10 mouse cellular contexts compared by ENCODE assay signal in genomic region chr3:108781238-108781883, GRCm38 (mm10). TPM values are rescaled to one million over a fixed set of nuclear protein-coding genes. Genes with fewer than 3 reads are reported as not detected.
A peak's percentile ranks its signal among the peaks of the same experiment; 100 is the strongest.
DNase-seq lines count a peak whose midpoint lies in the region; ATAC-seq lines count a peak whose summit lies in the region.
"Had no signal": no experiment of that assay in that cellular context is flagged by ENCODE, and none has a peak within 500 bp of the region (broad histone marks: within the 10 kb centered on the region; RNA-seq: fewer than 3 reads in every experiment).

No protein-coding gene starts in this region.

- intact Hi-C loops in heart, postnatal 25 days (cut with DNase I) = no loop called here

- WGBS in limb, embryonic 15.5 days = 29% methylated on average over 10 of the region's 10 CpGs

- no peak overlapping the region for H3K4me2 ChIP-seq in limb, embryonic 15.5 days

- H3K27ac ChIP-seq in limb, embryonic 15.5 days = peak overlapping the region; percentile 86

- H3K9ac ChIP-seq in limb, embryonic 15.5 days = no peak overlapping the region

- H3K9me3 ChIP-seq in limb, embryonic 15.5 days = no peaks in the 10 kb centered on the region

- H3K36me3 ChIP-seq in limb, embryonic 15.5 days = no peaks in the 10 kb centered on the region

- peaks cover 31% of the 10 kb centered on the region for H3K4me1 ChIP-seq in limb, embryonic 15.5 days

- H3K4me3 ChIP-seq in limb, embryonic 15.5 days = no peak overlapping the region
- H3K4me3 ChIP-seq: megakaryocyte, embryonic 14.5 days had no signal

- peak; percentile 59 to 69 for DNase-seq in right cerebral cortex, adult 2 months (ENCODE audit: low spot score in 2 of 2)
- DNase-seq in right cerebral cortex, postnatal 14 days = no peak
- peak; percentile 51 for DNase-seq in embryo, embryonic 10.5 days (ENCODE audit: low spot score)
- DNase-seq in heart, postnatal 25 days (ENCODE audit: low spot score) = peak; percentile 16
- peak; percentile 80 for DNase-seq in telencephalon, adult 2 months (ENCODE audit: low read depth, low spot score)
- no peak for DNase-seq in liver
- no peak for DNase-seq in retina, embryonic 14.5 days (ENCODE audit: low spot score)

- peak; percentile 80 for ATAC-seq in limb, embryonic 15.5 days (ENCODE audit: insufficient number of reproducible peaks, low FRiP score, low TSS enrichment, low read depth)

- no peaks in the 10 kb centered on the region for H3K27me3 ChIP-seq in limb, embryonic 15.5 days

RNA-seq across cellular contexts. Expression of gene Aknad1, which starts 41.9 kb away (rescaled TPM):
- total RNA-seq in heart, postnatal 25 days (2021) = not detected
- polyA plus RNA-seq in limb, embryonic 15.5 days (2015; fragmentation: Nextera tagmentation; extraction: Ambion mirVana) = 1.3 and 1.5 TPM in 2 replicates
- total RNA-seq: common myeloid progenitor, adult 5-6 weeks had no signal

RNA-seq across cellular contexts. Expression of gene Stxbp3, which starts 59.0 kb away (rescaled TPM):
- 10 to 100 TPM; 23.4 to 23.9 TPM for total RNA-seq in heart, postnatal 25 days (2021)
- 46.6 and 51.8 TPM in 2 replicates for polyA plus RNA-seq in limb, embryonic 15.5 days (2015; fragmentation: Nextera tagmentation; extraction: Ambion mirVana)

RNA-seq across cellular contexts. Expression of gene Gpsm2, which starts 59.3 kb away (rescaled TPM):
- total RNA-seq in heart, postnatal 25 days (2021) = 1 to 10 TPM; 2.1 to 2.5 TPM
- 95.9 and 103 TPM in 2 replicates for polyA plus RNA-seq in limb, embryonic 15.5 days (2015; fragmentation: Nextera tagmentation; extraction: Ambion mirVana)

Comparison
In these comparisons a context has a peak if more than half of its experiments do, and no peak if none do; other contexts are left out.
1. DNase-seq: peak in right cerebral cortex, adult 2 months (2 of 2), embryo, embryonic 10.5 days (single experiment), heart, postnatal 25 days (single experiment) and telencephalon, adult 2 months (single experiment); none in right cerebral cortex, postnatal 14 days (single experiment), liver (single experiment) and retina, embryonic 14.5 days (single experiment).